Mouse (Mus musculus) heart, postnatal 14 days (tissue): ENCODE results near the gene BC024978. TPM values are rescaled to one million over a fixed set of nuclear protein-coding genes. Genes with fewer than 3 reads are reported as not detected.

Source experiments
- DNase-seq, 2 experiments: peaks; one replicate each; pipeline ENCODE4 v3.0.0; 2021 to 2022
- intact Hi-C: fragments of 180-260 bp; cut with DNase I; formaldehyde crosslinking; loops from one replicate; pipeline ENCODE4 v1.15.1; 2025
- microRNA-seq, 2 experiments: library from miRNA; unstranded; fragments of <30 nt; microRNA quantifications; one replicate each; pipeline ENCODE4 v1.2.0; 2021 to 2022
- total RNA-seq, 2 experiments: library from RNA; stranded (reverse); gene quantifications; 2 replicates each; pipeline ENCODE4 v1.2.3; 2021

The BC024978 gene
- total RNA-seq, 2 experiments from 2014 or later, result 12.3 to 12.5 TPM

- intact Hi-C loops, result no loop called here
Observed at GRCm38 (mm10) chr7:27249146-27249545, 53.6 kb downstream of the BC024978 start.

GRCm38 (mm10) chr7:27249928-27250327 is 54.3 kb downstream of the BC024978 start:
- DNase-seq, result no peak
- intact Hi-C loops, result no loop called here

More at GRCm38 (mm10) chr7:27249146-27249545, 53.6 kb downstream of the BC024978 start:
- DNase-seq, result peak in 1 of 2 experiments; percentile 33

- intact Hi-C loops, result no loop called here
- no peak for DNase-seq
Observed at GRCm38 (mm10) chr7:27251946-27252345, 56.4 kb downstream of the BC024978 start.

GRCm38 (mm10) chr7:27255721-27256120 is 60.1 kb downstream of the BC024978 start:
- peak in 1 of 2 experiments; percentile 29 for DNase-seq
- intact Hi-C loops, result no loop called here

GRCm38 (mm10) chr7:27257046-27257851 is 61.7 kb downstream of the BC024978 start:
- intact Hi-C loops, result no loop called here
- DNase-seq, result peak; percentile 48 to 61

GRCm38 (mm10) chr7:27257852-27258204 is 62.2 kb downstream of the BC024978 start:
- intact Hi-C loops, result loop anchor here (2.0 kb wide), 1 partner anchor 23 kb away; no protein-coding TSS in a partner anchor
- no peak for DNase-seq

- DNase-seq, result peak; percentile 92
Observed at GRCm38 (mm10) chr7:27258205-27258899, 62.8 kb downstream of the BC024978 start, which contains the start of gene Numbl. Gene Numbl, plus strand, starts transcription at chr7:27258433.

GRCm38 (mm10) chr7:27259271-27259721 is 63.7 kb downstream of the BC024978 start:
- intact Hi-C loops, result loop anchor here (2.0 kb wide), 1 partner anchor 24 kb away; no protein-coding TSS in a partner anchor
- peak in 1 of 2 experiments; percentile 29 for DNase-seq

More at GRCm38 (mm10) chr7:27258205-27258899, 62.8 kb downstream of the BC024978 start, which contains the start of gene Numbl:
- intact Hi-C loops, result loop anchor here (2.0 kb wide), 1 partner anchor 24 kb away; no protein-coding TSS in a partner anchor

- intact Hi-C loops, result loop anchor here (2.0 kb wide), 1 partner anchor 25 kb away; no protein-coding TSS in a partner anchor
- no peak for DNase-seq
Observed at GRCm38 (mm10) chr7:27259771-27260170, 64.2 kb downstream of the BC024978 start.

Small RNA genes lying within 50 kb of the gene (microRNA-seq; reads per million reads assigned to microRNA genes)
- 0 to 0.12 reads per million in 2 experiments for gene Mir1191
- gene Mir3101, result 0.36 to 0.54 reads per million in 2 experiments

Other genes starting within 250 kb of the BC024978 start
- gene Cyp2a12, start 166.7 kb upstream of the BC024978 start, total RNA-seq, result under 1 TPM in 1 of 2 experiments, not detected in 1; 0.17 TPM
- 10 to 100 TPM in 1 of 2 experiments, under 1 TPM in 1; 0.12 to 25.5 TPM for gene Cyp2f2, start 75.9 kb upstream of the BC024978 start, total RNA-seq
- not detected for gene Cyp2t4, start 42.1 kb upstream of the BC024978 start, total RNA-seq
- 10 to 100 TPM; 60.1 to 60.6 TPM for gene Egln2, start 29.0 kb upstream of the BC024978 start, total RNA-seq
- 10 to 100 TPM; 21.9 to 22.1 TPM for gene Rab4b, start 16.9 kb upstream of the BC024978 start, total RNA-seq
- not detected for gene Gm21983, start 14.7 kb upstream of the BC024978 start, total RNA-seq
- not detected for gene Mia, start 14.6 kb upstream of the BC024978 start, total RNA-seq
- gene Snrpa, start 490 bp downstream of the BC024978 start, total RNA-seq, result 10 to 100 TPM; 38.9 to 47.7 TPM
- gene Itpkc, start 32.9 kb downstream of the BC024978 start, total RNA-seq, result 1 to 10 TPM; 4.5 to 5.5 TPM
- gene Coq8b, start 37.2 kb downstream of the BC024978 start, total RNA-seq, result 1 to 10 TPM; 7.0 to 8.8 TPM
- gene Numbl, start 62.7 kb downstream of the BC024978 start, total RNA-seq, result 1 to 10 TPM; 7.9 to 8.5 TPM
- gene Ltbp4, start 141.9 kb downstream of the BC024978 start, total RNA-seq, result 100 to 1,000 TPM; 354 to 358 TPM
- gene Shkbp1, start 160.2 kb downstream of the BC024978 start, total RNA-seq, result 1 to 10 TPM; 8.6 to 9.7 TPM
- under 1 TPM in 1 of 2 experiments, not detected in 1; 0.76 TPM for gene Gm20479, start 161.6 kb downstream of the BC024978 start, total RNA-seq